Mouse (Mus musculus) embryonic fibroblast, embryonic 13.5 days (primary cell): ENCODE measurements at regions not wholly inside any gene's neighbourhood (a gene's known extent, or its start where the extent isn't known, plus 50 kb on each side); places are given as distances from the start of the nearest gene placed in this dataset.

Experiments
- CTCF ChIP-seq: IDR thresholded peaks from 2 replicates; pipeline ENCODE4 v1.5.1; 2011; ENCODE audit warnings: mild to moderate bottlenecking, control low read depth, low read length, moderate library complexity, borderline replicate concordance; ENCODE audit not compliant: insufficient read depth
- POLR2A ChIP-seq: IDR thresholded peaks from 2 replicates; pipeline ENCODE4 v1.6.1; 2011; ENCODE audit warnings: low read depth, mild to moderate bottlenecking, control low read depth, low read length, moderate library complexity

DNA sequence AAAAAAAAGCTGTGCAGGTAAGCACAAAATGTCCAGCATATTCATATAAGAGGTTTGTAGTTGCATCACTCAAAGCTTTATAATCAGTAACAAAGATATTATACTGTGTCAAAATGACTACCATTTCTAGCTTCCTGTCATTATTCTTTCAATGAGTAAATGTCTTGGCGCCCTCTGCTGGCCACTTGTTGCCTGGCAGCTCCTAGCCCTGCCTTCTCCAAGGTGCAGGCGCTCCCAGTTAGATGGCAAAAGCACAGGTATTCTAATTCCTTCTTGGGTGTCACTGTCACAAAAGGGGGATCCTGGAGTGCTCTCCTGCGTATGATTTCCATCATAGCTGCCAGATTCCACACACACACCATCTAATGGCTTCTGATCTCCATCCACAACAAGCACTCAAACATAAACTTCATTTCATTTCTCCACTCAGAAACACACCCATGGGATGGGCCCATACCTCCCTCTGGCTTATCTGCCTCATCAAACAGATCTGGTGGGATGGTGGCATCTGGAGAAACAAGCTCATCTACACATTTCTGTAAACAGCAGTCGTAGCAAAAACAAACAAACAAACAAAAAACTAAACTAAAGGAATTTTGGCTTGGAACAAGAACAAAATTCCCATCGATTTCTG, 49.9 kb upstream of the Paip1 start:
- TF ChIP-seq POLR2A (no peak), CTCF (peak; percentile 69)
